Mouse (Mus musculus) cerebellum, adult 11-12 months (tissue): Measurements from ENCODE around the gene S1pr4.

ENCODE experiments used
- DNase-seq: peaks from one replicate; pipeline ENCODE4 v3.0.0; 2022

Gene S1pr4

DNA sequence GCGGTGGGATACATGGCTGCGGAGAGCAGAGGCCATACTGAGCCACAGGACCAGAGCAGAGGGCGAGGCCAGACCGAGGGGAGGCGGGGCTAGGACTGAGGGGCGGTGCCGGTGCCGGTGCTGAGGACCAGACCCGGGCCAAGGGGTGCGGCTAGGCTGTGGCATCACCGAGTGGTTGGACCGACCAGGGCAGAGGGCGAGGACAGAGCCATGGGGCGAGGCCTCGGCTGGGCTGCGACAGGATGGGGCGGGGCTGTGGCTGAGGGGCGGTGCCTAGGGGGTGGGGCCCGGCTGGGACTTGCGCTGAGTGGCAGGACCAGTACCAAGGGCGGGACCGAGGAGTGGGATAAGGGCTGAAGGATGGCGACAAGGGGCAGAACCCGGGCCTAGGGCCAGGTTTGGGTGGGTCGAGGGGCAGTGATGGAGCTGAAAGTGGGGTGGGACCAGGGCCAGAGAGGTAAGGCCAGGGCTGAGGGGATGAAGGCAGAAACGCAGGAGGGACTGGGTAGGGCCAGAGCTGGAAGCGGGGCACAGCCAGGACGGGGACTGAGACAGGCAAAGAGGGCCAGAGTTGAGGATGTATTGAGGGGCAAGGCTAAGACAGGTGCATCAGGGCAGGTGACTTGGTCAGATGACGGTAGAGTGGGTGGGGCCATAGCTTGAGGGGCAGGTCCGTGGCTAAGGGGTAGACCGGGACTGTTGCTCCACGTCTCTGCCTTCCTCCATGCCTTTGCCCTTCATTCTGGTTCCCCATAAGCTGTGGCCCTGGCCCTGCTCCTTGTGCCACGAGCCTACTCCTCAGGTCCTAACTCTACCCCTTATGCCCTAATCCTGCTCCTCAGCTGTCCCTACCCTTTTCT is 35.3 kb downstream of the S1pr4 start:
- DNase-seq: peak; percentile 68

DNA sequence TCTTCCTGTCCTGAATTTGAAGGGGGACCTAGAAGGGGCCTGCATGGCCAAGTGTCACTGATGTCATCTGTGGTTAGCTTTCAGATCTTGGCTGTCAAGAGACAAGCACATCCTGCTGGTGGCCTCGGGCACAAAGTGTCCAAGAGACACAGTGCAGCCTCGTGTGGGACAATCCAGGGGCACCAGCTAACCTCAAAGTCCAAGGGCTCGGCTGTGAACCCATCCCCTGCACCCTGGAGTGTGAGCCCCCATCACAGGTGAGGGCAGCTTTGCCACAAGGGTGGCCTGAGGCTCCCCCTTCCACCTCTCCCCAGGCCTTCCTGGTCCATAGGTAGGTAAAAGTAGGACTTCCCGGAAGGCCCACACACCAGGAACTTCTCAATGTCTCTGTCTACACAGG is 36.4 kb downstream of the S1pr4 start:
- DNase-seq: no peak

DNA sequence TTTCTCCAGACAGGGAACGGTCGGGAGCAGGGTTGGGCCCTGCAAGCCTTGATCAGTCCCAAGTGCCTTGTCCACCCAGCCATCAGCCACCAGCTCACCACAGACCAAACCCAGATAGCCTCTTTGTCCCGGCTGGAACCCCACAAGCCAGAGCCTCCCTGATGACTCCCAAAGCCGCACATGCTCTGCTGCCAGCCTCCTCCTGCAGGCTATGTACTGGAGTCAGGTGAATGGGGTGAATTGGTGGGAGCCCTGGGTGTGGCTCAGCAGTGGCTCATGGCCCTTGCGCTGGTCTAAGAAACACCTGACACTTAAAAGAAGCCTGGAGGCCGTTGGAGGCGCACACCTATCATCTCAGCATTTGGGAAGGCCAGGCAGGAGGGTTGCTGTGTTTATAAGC is 37.0 kb downstream of the S1pr4 start:
- no peak for DNase-seq

DNA sequence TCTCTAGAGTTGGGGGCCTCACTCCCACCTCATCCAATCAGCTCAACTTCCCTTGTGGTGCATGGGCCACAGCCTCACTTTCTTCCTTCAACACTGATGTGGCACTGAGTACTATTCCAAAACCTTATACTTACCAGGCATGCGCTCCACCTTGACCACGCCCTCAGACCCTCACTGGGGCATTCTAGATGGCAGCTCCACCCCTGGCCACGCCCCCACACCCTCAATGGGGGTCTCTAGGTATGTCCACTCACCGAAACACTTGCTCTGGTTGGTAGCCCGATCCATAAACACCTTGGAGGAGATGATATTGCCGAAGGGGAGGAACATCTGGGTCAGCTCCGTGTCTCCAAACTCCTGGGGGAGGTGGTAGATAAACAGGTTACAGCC is 37.5 kb downstream of the S1pr4 start:
- DNase-seq: peak; percentile 35

DNA sequence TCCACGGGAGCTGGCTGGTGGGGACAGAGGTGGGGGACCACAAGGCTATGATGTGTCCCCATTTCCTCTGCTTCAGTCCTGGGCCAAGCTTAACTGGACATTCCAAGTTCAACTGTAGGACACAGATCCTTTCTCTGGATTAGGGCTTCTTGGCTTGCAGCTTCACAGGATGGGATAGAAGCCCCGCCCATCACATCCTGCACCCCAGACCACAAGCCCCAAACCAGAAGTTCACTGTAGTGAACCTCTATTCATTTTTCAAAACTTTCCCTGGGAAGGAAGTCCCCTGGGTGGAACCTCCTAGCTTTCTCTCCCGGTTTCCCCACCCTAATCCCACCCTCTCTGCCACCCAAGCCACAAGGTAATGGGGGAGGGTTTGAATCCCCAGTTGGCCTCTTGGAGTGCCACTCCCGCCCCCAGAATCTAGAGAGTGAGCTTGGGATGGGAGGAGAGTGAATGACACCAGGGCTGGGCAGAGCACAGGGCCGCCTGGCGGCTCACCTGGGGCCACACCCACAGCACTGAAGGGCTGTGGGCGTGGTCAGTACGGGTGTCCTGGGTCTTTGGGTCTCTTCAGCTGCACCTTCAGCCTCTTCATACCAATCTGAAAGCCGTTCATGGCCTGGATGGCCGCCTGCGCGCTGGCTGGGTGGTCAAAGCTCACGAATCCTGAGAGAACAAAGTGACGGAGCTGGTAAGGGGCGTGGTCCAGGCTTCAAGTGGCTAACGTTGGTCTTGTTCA is 38.1 kb downstream of the S1pr4 start:
- peak; percentile 32 for DNase-seq

DNA sequence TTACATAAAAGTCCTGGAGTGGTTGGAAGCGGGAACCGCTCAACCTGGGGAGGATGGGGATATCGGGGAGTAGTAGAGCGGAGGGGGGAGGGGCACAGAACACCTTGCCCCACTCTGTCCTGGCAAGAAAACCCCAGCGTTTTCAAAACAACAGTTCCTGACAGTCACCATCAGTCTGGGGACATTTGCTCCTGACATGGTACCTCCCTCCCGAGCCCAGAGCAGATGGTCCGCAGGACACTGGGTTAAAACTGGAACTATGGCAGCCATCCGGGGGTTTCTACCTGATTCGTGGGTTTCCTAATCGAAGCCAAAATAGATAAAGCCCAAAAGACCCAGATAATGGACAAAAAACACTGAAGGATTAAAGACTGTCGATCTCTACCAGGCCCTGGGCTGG is 39.0 kb downstream of the S1pr4 start:
- DNase-seq: no peak

DNA sequence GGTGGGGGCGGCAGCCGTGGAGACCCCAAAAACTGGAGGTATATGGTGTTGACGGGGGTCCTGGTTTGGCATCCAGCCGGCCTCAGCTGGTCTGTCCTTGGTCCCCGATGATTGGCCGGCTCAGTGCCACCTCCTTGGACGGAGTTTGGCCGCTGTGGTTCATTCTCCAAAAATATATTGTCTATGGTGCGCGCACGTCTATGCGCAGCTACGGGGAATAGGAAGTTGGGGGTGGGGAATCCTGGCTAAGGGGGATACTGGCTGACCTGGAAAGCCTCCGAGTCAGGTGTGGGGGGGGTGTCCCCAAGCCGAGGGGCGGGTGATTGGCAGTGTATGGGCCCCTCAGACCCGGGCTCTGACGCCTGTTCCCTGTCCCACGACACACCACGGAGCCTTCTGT is 39.5 kb downstream of the S1pr4 start:
- peak; percentile 28 for DNase-seq

DNA sequence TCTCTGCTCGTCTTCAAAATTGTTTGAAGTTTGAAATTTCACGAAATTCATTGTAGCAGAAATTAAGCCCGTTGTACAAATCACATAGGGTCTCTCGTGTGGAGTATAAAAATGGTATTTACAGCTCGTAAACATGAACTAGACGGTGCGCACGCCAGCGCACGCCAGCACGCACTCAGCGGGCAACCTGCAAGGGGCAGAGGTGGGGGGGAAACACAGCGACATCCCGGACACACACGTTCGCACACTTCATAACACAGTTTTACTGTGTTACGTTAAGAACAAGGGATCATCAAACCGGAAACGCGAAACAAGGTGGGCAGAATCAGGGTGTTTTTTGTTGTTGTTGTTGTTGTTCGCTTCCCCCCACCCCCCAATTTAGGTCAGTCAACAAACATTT is 40.5 kb downstream of the S1pr4 start:
- DNase-seq: no peak

DNA sequence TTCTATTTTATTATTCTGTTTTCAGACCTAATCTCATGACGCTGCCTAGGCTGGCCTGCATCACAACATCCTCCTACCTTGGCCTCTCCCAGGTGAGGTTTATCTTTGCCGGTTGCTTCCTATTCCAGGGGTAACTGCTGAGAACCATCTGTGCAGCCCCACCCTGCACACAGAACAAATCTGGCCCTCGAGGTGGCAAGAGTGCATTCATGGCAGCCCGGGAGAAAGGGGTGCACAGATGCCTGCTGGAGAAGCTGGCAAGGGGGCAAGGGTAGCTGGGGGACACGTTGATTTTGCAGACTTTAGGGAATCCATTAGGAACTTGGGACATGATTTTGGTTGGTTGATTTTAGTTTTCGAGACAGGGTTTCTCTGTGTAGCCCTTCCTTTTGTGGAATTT is 41.7 kb downstream of the S1pr4 start:
- no peak for DNase-seq

DNA sequence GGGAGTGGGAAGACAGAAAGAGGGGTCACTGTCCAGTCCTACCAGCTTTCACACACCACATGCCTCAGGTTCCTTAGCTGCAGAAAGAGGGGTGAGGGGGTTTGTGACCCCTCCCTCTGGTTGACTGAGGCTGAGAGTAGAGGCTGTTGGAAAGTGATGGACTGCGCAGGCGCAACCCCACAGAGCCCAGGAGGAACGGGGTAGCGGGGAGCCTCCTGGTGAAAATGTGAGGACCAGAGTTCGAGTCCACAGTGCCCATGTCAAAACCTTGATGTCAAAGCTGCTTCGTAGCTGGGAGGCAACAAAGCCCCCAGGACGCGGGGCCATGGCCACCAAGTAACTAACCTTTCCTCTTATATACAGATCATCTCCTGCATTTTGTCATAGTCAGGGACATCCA is 42.3 kb downstream of the S1pr4 start:
- DNase-seq: no peak

DNA sequence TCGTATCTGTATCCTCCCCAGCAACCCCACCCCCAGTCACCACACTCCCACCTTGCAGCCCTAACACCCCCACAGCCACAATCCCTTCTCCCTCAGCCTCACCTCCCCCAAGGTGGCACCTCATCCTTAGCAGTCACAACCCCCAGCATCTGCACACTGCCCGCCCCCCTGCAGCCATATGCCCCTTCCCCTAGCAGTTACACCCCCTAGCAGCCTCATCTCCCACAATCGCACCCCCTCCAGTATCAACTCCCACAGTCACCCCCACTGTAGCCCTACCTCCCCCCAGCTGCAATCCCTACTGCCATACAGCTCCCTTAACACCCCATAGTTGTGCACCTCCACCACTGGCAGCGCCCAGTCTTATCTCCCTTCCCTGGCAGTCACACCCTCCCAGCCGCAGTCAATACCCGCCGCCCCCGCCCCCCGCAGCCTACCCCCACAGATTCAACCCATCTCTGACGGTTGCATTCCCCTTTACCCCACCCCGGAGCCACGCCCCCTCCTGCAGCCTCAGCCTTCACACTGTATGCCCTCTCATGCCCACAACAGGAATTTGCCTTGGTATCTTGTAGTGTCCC is 42.9 kb downstream of the S1pr4 start:
- no peak for DNase-seq

DNA sequence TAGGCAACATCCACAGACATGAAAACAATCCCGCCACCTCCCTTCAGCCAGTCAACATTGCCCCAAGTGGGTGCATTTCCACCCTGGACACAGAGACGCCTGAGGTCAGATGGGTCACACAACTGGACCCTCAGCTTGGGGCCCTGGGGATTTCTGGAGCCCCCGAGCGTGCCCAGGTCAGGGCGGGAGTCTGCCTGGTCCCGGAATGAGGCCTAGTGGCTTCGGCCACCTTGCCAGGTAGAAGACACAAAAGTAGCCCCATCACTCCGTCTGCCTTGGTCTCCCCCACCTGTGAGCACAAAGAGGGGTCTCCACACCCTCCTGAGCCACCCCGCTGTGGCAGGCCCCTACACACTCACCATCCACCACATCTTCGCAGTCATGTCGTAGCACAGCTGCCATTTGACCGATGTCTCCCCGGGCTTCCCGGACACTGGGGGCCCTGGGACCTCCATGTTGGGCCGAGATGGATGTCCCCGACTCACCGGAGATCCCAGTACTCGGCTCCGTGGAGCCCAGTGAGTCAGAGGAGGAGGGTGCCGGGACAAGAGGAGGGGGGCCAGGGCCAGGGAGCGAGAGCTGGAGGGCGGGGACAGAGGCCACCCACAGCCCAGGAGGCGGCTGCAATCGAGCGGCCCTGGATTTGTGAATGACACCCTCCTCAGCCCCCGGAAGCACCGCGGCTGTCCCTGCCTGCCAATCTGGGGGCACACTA is 44.6 kb downstream of the S1pr4 start, which contains the start of gene Nfic:
TSS of gene Nfic (minus strand) at position 455 of the 715 bp plus-strand sequence.
- DNase-seq: peak; percentile 16

DNA sequence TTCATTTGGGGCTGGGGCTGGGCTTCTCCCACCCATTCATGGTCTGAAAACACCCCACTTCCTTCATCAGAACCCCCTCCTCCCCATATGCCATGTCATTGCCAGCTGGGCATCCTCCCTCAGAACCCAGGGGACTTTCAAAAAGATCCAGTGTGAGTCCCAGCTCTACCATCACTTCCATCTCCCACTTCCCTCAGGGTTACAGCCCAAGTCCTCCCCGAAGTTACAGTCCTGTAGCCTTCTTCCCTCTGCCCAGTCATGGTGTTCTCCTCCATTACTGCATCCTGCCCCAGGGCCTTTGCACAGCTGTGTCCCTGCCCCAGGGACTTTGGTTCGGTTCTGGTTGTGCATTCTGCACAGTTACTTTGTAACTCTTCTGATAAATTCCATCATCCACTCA is 45.8 kb downstream of the S1pr4 start:
- no peak for DNase-seq

DNA sequence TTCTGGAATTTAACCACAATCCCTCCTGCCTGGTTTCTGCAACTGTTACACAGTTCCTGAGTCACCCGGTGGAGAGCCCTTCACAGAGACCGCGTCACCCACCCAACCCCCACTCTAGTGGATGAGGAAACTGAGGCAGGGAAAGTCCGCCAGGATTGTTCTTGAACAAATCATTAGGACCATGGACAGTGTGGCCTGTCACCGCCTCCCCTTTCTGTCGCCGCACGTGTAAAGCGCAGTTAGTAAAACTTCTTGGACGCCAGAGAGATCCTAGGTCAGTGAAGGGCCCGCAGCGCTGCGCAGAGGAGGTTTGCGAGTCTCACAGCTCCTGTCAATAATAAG is 47.0 kb downstream of the S1pr4 start:
- DNase-seq: peak; percentile 14

DNA sequence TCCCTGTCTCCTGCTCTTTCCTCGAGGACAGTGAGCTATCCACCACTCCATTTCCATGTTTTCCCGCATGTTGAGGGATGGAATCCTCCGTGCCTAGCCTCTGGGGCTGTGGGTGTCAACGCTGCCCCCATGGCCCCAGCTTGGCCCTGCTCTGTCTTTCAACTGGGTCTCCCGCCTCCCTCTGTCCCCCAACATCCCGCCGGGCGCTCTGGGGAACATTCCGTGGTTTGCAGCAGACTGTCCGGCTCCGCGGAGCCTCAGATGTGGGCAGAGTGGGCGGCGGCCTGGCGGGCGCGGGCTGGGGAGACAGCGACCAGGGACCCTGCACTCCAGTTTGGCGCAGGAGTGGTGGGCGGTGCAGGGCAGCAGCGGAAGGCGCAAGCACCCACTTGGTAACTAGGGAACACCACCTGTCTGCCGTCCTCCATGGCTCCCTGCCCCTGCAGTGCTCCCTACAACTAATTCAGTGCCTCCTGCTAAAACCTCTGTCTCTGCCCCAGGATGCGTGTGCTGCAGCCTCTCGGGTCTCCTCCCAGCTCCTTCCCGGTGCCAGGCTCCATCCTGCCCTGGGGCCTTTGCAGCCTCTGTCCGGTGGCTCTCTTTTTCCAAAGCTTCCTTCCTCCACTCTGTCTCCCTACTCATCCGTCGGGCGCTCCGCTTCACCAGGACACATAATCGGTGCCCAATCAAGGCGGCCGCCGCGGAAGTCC is 47.5 kb downstream of the S1pr4 start:
- no peak for DNase-seq

DNA sequence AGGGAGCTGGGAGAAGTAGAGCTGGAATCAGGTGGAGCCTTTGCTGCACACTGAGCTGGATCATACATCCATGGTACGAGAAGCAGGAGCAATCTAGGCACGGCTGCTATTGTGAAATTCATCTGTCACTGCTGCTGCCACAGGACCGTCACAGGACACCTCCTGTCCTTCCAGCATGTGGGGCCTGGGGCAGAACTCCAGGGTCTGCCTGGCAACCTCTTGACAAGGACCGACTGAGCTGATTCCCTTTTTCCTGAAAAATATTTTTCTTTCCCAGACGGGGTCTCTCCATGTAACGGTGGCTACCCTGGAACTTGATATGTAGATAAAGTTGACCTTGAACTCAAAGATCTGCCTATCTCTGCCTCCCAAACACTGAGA is 48.6 kb downstream of the S1pr4 start:
- no peak for DNase-seq

DNA sequence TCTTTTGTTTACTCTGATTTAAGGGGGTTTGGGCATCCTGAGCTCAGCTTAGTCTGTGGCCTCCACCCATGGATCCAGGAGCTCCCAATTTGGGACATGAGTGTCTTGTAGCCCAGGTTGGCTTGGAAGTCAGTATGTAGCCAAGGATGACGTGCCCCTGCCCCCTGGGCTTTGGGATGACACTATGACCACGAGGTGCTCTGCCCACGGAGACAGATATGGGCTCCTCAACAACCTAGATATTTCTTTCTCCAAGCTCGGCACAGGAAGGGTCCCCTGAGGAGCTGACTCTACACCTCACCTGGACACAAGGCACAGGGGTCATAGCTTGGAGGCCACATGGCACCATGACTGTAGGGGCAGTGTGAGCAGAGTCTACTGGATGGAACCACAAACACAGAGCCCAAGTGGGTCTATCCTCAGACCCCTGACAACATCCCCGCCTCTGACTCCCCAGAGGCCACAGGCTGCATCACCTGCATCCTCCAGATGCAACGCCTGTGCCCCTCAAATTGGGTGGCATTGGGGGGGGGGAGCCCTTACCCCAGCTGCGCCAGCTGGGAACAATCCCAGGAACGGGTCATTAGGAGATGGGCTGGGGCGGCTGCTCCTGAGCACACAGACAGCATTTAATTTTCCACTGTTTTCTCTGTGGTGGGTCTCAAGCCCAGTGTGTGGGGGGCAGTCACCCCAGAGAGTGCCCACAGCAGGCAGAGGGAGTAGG is 49.1 kb downstream of the S1pr4 start:
- peak; percentile 20 for DNase-seq

DNA sequence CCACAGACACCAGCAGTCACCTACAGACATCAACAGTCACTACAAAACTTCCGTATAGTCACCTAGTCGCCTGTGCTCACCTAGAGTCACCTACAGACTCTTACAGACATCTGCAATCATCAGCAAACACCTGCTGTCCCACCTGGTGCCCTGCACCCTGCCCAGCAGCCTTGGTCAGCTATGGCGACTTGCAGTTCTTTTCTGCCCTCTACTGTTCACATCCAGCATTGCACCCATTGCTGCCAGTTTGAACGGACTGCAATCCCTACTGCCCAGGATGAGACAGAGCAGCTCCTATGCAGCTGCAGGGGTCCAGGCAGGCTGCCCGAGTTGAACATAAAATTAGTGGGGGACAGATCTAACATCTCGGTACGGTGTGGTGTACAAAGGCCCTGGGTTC is 49.8 kb downstream of the S1pr4 start:
- DNase-seq: peak; percentile 79
